Mouse (Mus musculus): ENCODE measurements around the gene Zbtb25. TPM values are rescaled to one million over a fixed set of nuclear protein-coding genes. Genes with fewer than 3 reads are reported as not detected.

The Zbtb25 gene
- polyA plus RNA-seq, 1 experiment from 2014 or later, result 12.0 TPM

DNA sequence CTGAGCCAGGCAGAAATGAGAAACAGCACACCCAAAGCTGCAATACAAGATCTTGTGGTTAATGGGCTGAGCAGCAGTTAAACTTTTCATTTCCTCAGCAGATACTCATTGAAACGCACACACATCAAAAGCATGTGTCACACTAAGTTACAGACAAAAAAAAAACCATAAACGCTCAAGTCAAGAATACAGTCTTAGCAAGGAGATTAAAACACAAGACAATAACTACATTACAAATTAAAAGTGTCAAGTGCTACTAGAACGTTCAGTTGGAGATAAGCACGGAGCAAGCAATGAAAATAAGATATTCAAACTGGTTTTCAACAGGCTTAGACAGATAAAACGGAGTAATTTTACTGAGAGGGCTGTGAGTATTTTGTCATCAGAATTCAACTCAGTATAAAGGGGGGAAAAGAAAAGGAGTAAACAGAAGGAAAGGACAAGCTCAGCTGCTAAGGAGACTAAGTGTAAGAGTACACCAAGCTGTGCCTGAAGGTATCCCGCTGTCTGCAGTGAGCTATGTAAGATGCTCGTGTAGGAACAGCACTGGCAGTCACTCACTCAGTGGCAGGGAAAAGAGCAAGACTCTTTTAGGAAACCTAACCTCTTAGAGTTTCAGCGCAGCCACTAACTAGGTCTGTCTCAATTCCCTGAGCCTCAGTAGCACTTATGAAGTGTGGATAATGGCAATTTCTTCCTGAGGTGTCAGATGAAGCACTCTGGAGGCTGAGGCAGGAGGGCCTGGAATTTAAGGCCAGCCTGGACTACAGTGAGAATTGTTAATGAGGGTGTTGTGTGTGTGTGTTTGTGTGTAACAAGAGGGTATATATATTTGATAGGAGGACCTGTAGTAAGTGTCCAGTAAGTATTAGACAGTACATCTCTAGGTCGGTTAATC lies 7.7 kb downstream of the Zbtb25 start:
- H3K4me1 ChIP-seq (ENCODE audit: control insufficient read depth, insufficient read depth, low read length), result peaks cover 10% of the 10 kb centered on the region
- H3K4me3 ChIP-seq (replicated peaks; ENCODE audit: low read length), result no peak overlapping the region
- no peak overlapping the region for H3K9ac ChIP-seq (ENCODE audit: low read length)
- no peaks in the 10 kb centered on the region for H3K27me3 ChIP-seq (ENCODE audit: control insufficient read depth, insufficient read depth, low read length)
- no peaks in the 10 kb centered on the region for H3K9me3 ChIP-seq (replicated peaks; ENCODE audit: control insufficient read depth, low read length)
- H3K4me2 ChIP-seq (ENCODE audit: low read depth, low read length), result no peak overlapping the region
- H3K36me3 ChIP-seq (ENCODE audit: control insufficient read depth, insufficient read depth, low read length), result no peaks in the 10 kb centered on the region
- H3K27ac ChIP-seq (ENCODE audit: low read length), result no peak overlapping the region
- no peak for ATAC-seq (ENCODE audit: insufficient read depth, low FRiP score)
- 60% methylated on average over 9 of the region's 9 CpGs for WGBS

DNA sequence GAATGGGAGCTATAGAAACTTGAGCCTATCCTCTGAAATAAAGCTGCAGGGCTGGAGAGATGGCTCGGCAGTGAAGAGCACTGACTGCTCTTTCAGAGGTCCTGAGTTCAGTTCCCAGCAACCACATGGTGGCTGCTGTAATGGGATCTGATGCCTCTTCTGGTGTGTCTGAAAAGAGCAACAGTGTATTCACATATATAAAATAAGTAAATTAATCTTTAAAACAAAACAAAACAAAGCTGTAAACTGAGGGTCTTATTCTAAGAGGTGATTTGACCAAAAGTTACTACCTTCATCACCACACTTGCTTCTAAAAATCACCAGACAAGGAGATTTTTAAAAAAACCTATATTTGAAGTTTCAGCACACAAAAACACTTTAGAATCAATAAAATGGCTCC lies 8.5 kb downstream of the Zbtb25 start:
- no peak overlapping the region for H3K4me3 ChIP-seq (replicated peaks; ENCODE audit: low read length)
- H3K36me3 ChIP-seq (ENCODE audit: control insufficient read depth, insufficient read depth, low read length), result no peaks in the 10 kb centered on the region
- WGBS, result 70% methylated on average over 1 of the region's 1 CpGs
- H3K27me3 ChIP-seq (ENCODE audit: control insufficient read depth, insufficient read depth, low read length), result no peaks in the 10 kb centered on the region
- H3K4me2 ChIP-seq (ENCODE audit: low read depth, low read length), result no peak overlapping the region
- H3K9me3 ChIP-seq (replicated peaks; ENCODE audit: control insufficient read depth, low read length), result no peaks in the 10 kb centered on the region
- H3K4me1 ChIP-seq (ENCODE audit: control insufficient read depth, insufficient read depth, low read length), result peaks cover 7% of the 10 kb centered on the region
- no peak overlapping the region for H3K27ac ChIP-seq (ENCODE audit: low read length)
- no peak for ATAC-seq (ENCODE audit: insufficient read depth, low FRiP score)
- no peak overlapping the region for H3K9ac ChIP-seq (ENCODE audit: low read length)

DNA sequence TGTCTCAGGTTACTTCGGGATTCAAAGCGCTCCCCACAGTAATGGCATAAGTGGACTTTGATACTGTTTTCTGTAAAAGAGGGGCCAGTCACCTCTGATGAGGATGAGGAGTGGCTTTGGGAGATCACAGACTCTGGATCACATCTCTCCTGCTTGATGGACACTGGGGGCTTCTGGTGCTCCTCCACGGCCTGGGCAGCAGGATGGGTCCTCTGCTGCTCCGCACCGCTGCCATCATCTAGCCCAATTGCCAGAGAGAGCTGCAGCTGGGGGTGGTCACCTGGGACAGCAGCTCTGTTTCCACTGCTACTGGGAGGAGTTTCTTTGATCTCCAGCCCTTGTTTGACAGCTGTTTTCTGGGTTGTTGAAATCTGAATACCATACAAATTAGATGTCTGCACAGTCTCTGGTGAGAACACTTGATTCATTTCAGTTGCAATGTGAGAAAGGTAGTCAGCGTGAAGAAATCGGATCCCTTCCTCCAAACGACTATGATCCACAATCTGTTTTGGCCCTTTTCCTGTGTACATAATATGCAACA lies 19.7 kb downstream of the Zbtb25 start:
- Histone ChIP-seq H3K27ac (ENCODE audit: low read length) (no peak overlapping the region), H3K4me3 (replicated peaks; ENCODE audit: low read length) (no peak overlapping the region), H3K36me3 (ENCODE audit: control insufficient read depth, insufficient read depth, low read length) (peaks cover 3% of the 10 kb centered on the region; the same call in 1 of the 2 replicates), H3K9ac (ENCODE audit: low read length) (no peak overlapping the region), H3K27me3 (ENCODE audit: control insufficient read depth, insufficient read depth, low read length) (no peaks in the 10 kb centered on the region), H3K4me1 (ENCODE audit: control insufficient read depth, insufficient read depth, low read length) (no peaks in the 10 kb centered on the region), H3K9me3 (replicated peaks; ENCODE audit: control insufficient read depth, low read length) (no peaks in the 10 kb centered on the region), H3K4me2 (ENCODE audit: low read depth, low read length) (no peak overlapping the region)
- ATAC-seq (ENCODE audit: insufficient read depth, low FRiP score), result no peak
- 83% methylated on average over 8 of the region's 8 CpGs for WGBS

- Histone ChIP-seq H3K9ac (ENCODE audit: low read length) (no peak overlapping the region), H3K4me2 (ENCODE audit: low read depth, low read length) (no peak overlapping the region), H3K36me3 (ENCODE audit: control insufficient read depth, insufficient read depth, low read length) (no peaks in the 10 kb centered on the region), H3K4me3 (replicated peaks; ENCODE audit: low read length) (no peak overlapping the region), H3K4me1 (ENCODE audit: control insufficient read depth, insufficient read depth, low read length) (no peaks in the 10 kb centered on the region), H3K27me3 (ENCODE audit: control insufficient read depth, insufficient read depth, low read length) (no peaks in the 10 kb centered on the region), H3K9me3 (replicated peaks; ENCODE audit: control insufficient read depth, low read length) (no peaks in the 10 kb centered on the region), H3K27ac (ENCODE audit: low read length) (no peak overlapping the region)
- no peak for ATAC-seq (ENCODE audit: insufficient read depth, low FRiP score)
- WGBS, result 78% methylated on average over 5 of the region's 6 CpGs
Measured at GRCm38 (mm10) chr12:76345759-76346455, 23.5 kb downstream of the Zbtb25 start.

DNA sequence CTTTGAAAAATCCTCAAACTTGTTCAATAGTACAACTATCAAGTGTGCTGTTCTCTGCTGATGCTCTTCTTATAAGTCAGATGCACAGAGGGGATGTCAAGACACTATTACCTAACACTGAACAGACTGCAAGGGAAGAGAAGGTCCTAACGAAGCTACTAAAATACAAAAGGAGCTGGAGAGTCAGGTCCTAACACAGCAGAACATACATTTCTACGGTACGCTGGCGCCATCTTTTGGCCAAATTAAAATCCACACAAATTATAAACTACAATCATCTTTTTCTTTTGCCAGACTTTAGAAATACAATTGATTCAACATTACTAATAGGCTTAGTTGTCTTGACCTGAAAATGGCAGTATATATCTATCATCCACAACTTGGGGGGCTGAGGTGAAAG lies 28.3 kb downstream of the Zbtb25 start:
- ATAC-seq (ENCODE audit: insufficient read depth, low FRiP score), result 0 out of 2 replicates have a peak, but pooled peaks have one; percentile 44
- Histone ChIP-seq H3K27me3 (ENCODE audit: control insufficient read depth, insufficient read depth, low read length) (no peaks in the 10 kb centered on the region), H3K9ac (ENCODE audit: low read length) (no peak overlapping the region), H3K4me1 (ENCODE audit: control insufficient read depth, insufficient read depth, low read length) (no peaks in the 10 kb centered on the region), H3K36me3 (ENCODE audit: control insufficient read depth, insufficient read depth, low read length) (no peaks in the 10 kb centered on the region), H3K4me3 (replicated peaks; ENCODE audit: low read length) (no peak overlapping the region), H3K4me2 (ENCODE audit: low read depth, low read length) (no peak overlapping the region), H3K27ac (ENCODE audit: low read length) (no peak overlapping the region), H3K9me3 (replicated peaks; ENCODE audit: control insufficient read depth, low read length) (no peaks in the 10 kb centered on the region)
- WGBS, result 4% methylated on average over 4 of the region's 4 CpGs

DNA sequence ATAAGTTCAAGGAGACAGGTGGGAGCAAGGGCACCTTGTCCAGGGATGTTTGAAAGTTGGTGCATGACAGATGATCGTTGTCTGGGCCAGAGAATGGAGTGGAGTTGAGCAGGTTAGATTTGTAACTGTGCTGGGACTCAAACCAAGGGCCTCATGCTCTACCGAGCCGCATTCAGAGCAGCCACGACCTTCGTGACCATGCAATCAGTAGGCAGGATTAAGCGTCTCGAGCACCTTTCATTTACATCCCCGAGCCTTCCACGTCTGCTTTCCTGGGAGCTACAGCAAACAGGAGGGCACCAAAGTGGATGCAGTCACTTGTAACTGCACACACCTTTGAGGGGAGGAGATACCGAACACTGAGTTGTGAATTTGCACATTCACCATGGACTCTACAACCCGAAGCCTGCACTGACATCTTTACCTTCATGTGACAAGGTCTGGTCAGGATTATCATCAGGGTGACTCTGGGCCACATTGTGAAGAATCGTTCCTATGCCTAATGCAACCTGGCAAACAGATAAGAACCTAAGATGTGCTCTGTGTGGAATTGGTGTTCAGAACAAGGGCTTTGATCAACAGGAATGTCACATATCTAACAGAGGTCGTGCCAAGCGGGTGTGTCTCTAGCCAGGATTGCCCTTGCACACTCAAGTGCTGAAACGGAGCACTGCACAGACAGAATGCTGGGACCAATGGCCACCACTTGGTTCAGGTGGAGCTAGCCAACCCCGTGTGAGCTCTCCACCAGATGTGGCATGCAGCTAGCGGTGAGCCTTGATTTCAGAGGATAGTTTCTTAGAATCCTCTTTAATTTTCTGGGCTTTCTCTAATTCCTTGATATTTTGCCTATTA lies 33.1 kb downstream of the Zbtb25 start:
- no peak overlapping the region for H3K4me2 ChIP-seq (ENCODE audit: low read depth, low read length)
- no peak overlapping the region for H3K27ac ChIP-seq (ENCODE audit: low read length)
- H3K36me3 ChIP-seq (ENCODE audit: control insufficient read depth, insufficient read depth, low read length), result no peaks in the 10 kb centered on the region
- no peaks in the 10 kb centered on the region for H3K27me3 ChIP-seq (ENCODE audit: control insufficient read depth, insufficient read depth, low read length)
- H3K9ac ChIP-seq (ENCODE audit: low read length), result no peak overlapping the region
- no peak overlapping the region for H3K4me3 ChIP-seq (replicated peaks; ENCODE audit: low read length)
- no peak for ATAC-seq (ENCODE audit: insufficient read depth, low FRiP score)
- WGBS, result 67% methylated on average over 17 of the region's 17 CpGs
- H3K4me1 ChIP-seq (ENCODE audit: control insufficient read depth, insufficient read depth, low read length), result no peaks in the 10 kb centered on the region
- H3K9me3 ChIP-seq (replicated peaks; ENCODE audit: control insufficient read depth, low read length), result no peaks in the 10 kb centered on the region

- Histone ChIP-seq H3K27me3 (ENCODE audit: control insufficient read depth, insufficient read depth, low read length) (no peaks in the 10 kb centered on the region), H3K36me3 (ENCODE audit: control insufficient read depth, insufficient read depth, low read length) (no peaks in the 10 kb centered on the region), H3K4me3 (replicated peaks; ENCODE audit: low read length) (no peak overlapping the region), H3K4me1 (ENCODE audit: control insufficient read depth, insufficient read depth, low read length) (no peaks in the 10 kb centered on the region), H3K27ac (ENCODE audit: low read length) (no peak overlapping the region), H3K4me2 (ENCODE audit: low read depth, low read length) (no peak overlapping the region), H3K9ac (ENCODE audit: low read length) (no peak overlapping the region), H3K9me3 (replicated peaks; ENCODE audit: control insufficient read depth, low read length) (no peaks in the 10 kb centered on the region)
- no peak for ATAC-seq (ENCODE audit: insufficient read depth, low FRiP score)
- WGBS, result 77% methylated on average over 5 of the region's 5 CpGs
Measured at GRCm38 (mm10) chr12:76335641-76336040, 33.8 kb downstream of the Zbtb25 start.

- Histone ChIP-seq H3K4me2 (ENCODE audit: low read depth, low read length) (no peak overlapping the region), H3K27me3 (ENCODE audit: control insufficient read depth, insufficient read depth, low read length) (no peaks in the 10 kb centered on the region), H3K9ac (ENCODE audit: low read length) (no peak overlapping the region), H3K4me3 (replicated peaks; ENCODE audit: low read length) (no peak overlapping the region), H3K9me3 (replicated peaks; ENCODE audit: control insufficient read depth, low read length) (no peaks in the 10 kb centered on the region), H3K4me1 (ENCODE audit: control insufficient read depth, insufficient read depth, low read length) (no peaks in the 10 kb centered on the region), H3K36me3 (ENCODE audit: control insufficient read depth, insufficient read depth, low read length) (no peaks in the 10 kb centered on the region), H3K27ac (ENCODE audit: low read length) (no peak overlapping the region)
- 87% methylated on average over 5 of the region's 5 CpGs for WGBS
- ATAC-seq (ENCODE audit: insufficient read depth, low FRiP score), result no peak
Measured at GRCm38 (mm10) chr12:76333688-76334087, 35.7 kb downstream of the Zbtb25 start.
